Mouse (Mus musculus) limb, embryonic 13.5 days (tissue): ENCODE measurements around the gene Kifc1. TPM values are rescaled to one million over a fixed set of nuclear protein-coding genes. Genes with fewer than 3 reads are reported as not detected.

Source experiments
- ATAC-seq: fragments of 200-750 bp; cut with Nextera tagmentation; 2 replicates; pipeline ENCODE4 v1.8.0; 2017; ENCODE audit warnings: low read depth, moderate number of reproducible peaks, moderate TSS enrichment; ENCODE audit not compliant: low FRiP score
- H3K27ac ChIP-seq: fragments of 300-500 bp; sonication (generic); 2 replicates; pipeline ENCODE4 v1.5.1; 2015; ENCODE audit warnings: inconsistent platforms, mild to moderate bottlenecking, moderate library complexity
- H3K27me3 ChIP-seq: fragments of 300-500 bp; sonication (generic); 2 replicates; pipeline ENCODE4 v1.6.1; 2015; ENCODE audit warnings: mild to moderate bottlenecking, inconsistent platforms
- H3K36me3 ChIP-seq: fragments of 300-500 bp; sonication (generic); 2 replicates; pipeline ENCODE4 v1.6.1; 2015; ENCODE audit warnings: inconsistent platforms, mild to moderate bottlenecking, moderate library complexity
- H3K4me1 ChIP-seq: fragments of 300-500 bp; sonication (generic); 2 replicates; pipeline ENCODE4 v1.6.1; 2015; ENCODE audit warnings: inconsistent platforms
- H3K4me2 ChIP-seq: fragments of 300-500 bp; sonication (generic); replicated peaks from 2 replicates; pipeline ENCODE4 v1.6.1; 2015; ENCODE audit warnings: inconsistent platforms, mild to moderate bottlenecking, moderate library complexity
- H3K4me3 ChIP-seq: fragments of 300-500 bp; sonication (generic); 2 replicates; pipeline ENCODE4 v1.5.1; 2015; ENCODE audit warnings: moderate library complexity, mild to moderate bottlenecking, inconsistent platforms
- H3K9ac ChIP-seq: fragments of 300-500 bp; sonication (generic); 2 replicates; pipeline ENCODE4 v1.6.1; 2015; ENCODE audit warnings: mild to moderate bottlenecking, inconsistent platforms
- H3K9me3 ChIP-seq: fragments of 300-500 bp; sonication (generic); 2 replicates; pipeline ENCODE4 v1.6.1; 2016; ENCODE audit warnings: inconsistent platforms
- WGBS: fragments of 180-500 bp; shearing (Covaris S2); methylation state at CpG from one replicate; pipeline ENCODE4 v1.1.7; 2015; 5-methylcytosine and 5-hydroxymethylcytosine counted together
- polyA plus RNA-seq: library from polyadenylated mRNA; unstranded; fragments of >200 nt; fragmentation: Nextera tagmentation; extraction: Ambion mirVana; gene quantifications from 2 replicates; pipeline ENCODE4 v1.2.1, GENCODE M21; 2015

The Kifc1 gene
- polyA plus RNA-seq, 1 experiment from 2014 or later, result 8.1 TPM

DNA sequence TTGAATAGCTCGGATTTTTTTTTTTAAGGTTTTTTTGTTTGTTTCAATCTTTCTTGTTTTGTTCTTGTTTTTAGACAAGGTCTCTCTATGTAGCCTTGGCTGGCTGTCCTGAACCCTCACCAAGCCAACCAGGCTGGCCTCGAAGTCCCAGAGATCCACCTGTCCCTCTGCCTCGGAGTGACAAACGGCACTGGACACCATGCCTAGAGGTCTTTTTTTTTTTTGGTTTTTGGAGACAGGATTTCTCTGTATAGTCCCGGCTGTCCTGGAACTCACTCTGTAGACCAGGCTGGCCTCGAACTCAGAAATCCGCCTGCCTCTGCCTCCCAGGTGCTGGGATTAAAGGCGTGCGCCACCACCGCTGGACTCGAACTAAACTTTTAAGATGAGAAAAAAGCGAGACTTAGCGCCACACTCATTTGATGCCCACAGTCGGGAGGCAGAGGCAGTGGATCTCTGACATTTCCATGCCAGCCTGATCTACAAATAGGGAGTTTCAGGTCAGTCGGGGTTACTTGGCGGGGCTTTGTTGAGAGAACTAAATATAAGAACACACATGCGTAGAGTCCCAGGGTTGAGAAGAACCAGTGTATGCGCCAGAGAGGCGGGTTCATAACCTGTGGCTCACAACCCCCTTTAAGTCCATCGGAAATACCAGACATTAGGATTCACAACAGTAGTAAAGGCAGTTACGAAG lies 37.9 kb upstream of the Kifc1 start:
- no peak for ATAC-seq
- Histone ChIP-seq H3K9ac (peak overlapping the region; percentile 89), H3K36me3 (peaks cover 37% of the 10 kb centered on the region), H3K27me3 (no peaks in the 10 kb centered on the region), H3K27ac (no peak overlapping the region), H3K4me2 (peak overlapping the region; percentile 98), H3K4me1 (peaks cover 24% of the 10 kb centered on the region), H3K4me3 (peak overlapping the region; percentile 87), H3K9me3 (no peaks in the 10 kb centered on the region)
- 63% methylated on average over 21 of the region's 21 CpGs for WGBS

DNA sequence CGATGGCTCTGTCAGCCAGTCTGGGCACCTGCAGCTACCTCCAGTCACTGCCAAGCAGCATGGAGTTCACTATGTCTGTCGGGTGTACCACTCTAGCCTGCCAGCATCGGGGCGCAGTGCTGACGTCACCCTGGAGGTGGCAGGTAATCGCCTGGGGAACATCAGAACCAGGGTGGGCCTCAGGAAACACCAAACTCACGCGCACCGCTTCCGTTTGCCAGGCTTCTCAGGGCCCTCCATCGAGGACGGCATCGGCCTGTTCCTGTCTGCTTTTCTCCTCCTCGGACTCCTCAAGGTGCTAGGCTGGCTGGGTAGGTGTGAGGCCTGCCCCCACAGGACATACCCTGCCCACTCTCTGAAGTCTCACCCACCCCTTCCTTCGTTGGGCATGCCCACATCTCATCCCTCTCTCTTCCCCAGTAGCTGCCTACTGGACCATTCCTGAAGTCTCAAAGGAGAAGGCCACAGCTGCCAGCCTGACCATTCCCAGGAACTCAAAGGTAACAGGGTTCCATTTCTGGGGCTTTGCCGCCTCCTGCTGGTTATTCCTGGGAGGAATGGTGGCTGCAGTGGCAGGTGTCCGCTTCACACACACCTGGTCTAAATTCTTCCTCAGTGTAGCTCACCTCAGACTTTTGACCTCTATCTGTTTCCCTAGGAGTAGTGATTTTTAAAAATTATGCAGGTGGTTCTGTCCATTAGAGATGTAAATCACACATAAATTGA lies 35.9 kb upstream of the Kifc1 start:
- no peak for ATAC-seq
- H3K4me2 ChIP-seq, result no peak overlapping the region
- no peak overlapping the region for H3K4me3 ChIP-seq
- no peak overlapping the region for H3K27ac ChIP-seq
- WGBS, result 75% methylated on average over 17 of the region's 17 CpGs
- H3K9me3 ChIP-seq, result no peaks in the 10 kb centered on the region
- H3K4me1 ChIP-seq, result peaks cover 21% of the 10 kb centered on the region
- H3K9ac ChIP-seq, result no peak overlapping the region
- no peaks in the 10 kb centered on the region for H3K27me3 ChIP-seq
- peaks cover 22% of the 10 kb centered on the region; the same call in 1 of the 2 replicates for H3K36me3 ChIP-seq

DNA sequence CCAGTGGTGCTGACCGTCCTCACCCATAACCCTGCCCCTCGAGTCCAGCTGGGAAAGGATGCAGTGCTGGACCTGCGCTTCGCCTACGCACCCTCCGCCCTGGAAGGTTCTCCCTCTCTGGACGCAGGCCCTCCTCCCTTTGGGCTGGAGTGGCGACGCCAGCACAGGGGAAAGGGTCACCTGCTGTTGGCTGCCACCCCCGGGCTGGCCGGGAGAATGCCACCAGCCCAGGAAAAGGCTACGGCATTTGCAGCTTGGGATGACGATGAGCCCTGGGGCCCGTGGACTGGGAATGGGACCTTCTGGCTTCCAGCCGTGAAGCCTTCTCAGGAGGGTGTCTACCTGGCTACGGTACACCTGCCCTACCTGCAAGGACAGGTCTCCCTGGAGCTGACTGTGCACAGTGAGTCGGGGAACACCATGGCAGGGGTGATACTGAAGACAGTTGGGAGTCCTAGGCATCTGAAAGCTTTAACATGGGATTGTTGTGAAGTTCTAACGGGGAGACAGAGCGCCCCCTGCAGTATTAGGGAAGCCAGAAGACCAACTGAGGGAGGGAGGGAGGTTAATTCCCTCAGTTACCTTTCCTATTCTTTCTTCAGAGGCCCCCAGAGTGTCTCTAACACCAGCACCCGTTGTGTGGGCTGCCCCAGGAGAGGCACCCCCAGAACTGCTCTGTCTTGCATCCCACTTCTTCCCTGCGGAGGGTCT lies 35.1 kb upstream of the Kifc1 start:
- WGBS, result 84% methylated on average over 21 of the region's 21 CpGs
- Histone ChIP-seq H3K9me3 (no peaks in the 10 kb centered on the region), H3K4me3 (no peak overlapping the region), H3K4me2 (no peak overlapping the region), H3K27me3 (no peaks in the 10 kb centered on the region), H3K27ac (no peak overlapping the region), H3K36me3 (peaks cover 22% of the 10 kb centered on the region; the same call in 1 of the 2 replicates), H3K9ac (no peak overlapping the region), H3K4me1 (peaks cover 14% of the 10 kb centered on the region)
- no peak for ATAC-seq

DNA sequence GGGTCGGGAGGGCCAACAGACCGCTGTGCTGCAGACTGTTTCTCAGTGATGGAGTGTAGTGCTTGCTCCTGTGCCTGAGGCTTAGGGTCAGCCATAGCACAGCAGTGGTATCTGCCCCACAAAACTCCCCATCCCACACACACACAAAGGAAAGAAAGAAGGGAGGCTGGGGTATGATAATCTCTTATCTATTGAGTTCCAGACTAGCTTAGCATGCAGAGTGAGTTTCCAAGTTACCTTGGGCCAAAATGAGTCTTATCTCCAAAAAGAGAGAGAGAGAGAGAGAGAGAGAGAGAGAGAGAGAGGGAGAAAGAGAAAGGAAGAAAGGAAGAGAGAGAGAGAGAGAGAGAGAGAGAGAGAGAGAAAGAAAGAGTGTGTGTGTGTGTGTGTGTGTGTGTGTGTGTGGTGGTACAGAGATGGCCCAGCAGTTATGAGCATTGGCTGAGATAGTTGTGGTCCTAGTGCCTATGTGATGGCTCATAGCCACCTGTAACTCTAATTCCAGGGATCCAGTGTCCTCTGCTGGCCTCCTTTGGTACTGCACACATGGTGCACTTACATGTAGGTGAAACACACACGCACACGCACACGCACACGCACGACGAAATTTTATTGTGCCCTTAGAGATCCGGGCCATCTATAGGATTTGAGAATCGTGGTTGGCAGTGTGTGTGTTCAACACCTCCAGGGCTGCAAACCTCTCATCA lies 34.3 kb upstream of the Kifc1 start:
- H3K4me1 ChIP-seq, result peaks cover 18% of the 10 kb centered on the region
- no peaks in the 10 kb centered on the region for H3K27me3 ChIP-seq
- no peak for ATAC-seq
- 85% methylated on average over 10 of the region's 10 CpGs for WGBS
- no peak overlapping the region for H3K4me3 ChIP-seq
- H3K4me2 ChIP-seq, result no peak overlapping the region
- no peaks in the 10 kb centered on the region for H3K9me3 ChIP-seq
- no peak overlapping the region for H3K9ac ChIP-seq
- H3K27ac ChIP-seq, result no peak overlapping the region
- H3K36me3 ChIP-seq, result peaks cover 22% of the 10 kb centered on the region; the same call in 1 of the 2 replicates

DNA sequence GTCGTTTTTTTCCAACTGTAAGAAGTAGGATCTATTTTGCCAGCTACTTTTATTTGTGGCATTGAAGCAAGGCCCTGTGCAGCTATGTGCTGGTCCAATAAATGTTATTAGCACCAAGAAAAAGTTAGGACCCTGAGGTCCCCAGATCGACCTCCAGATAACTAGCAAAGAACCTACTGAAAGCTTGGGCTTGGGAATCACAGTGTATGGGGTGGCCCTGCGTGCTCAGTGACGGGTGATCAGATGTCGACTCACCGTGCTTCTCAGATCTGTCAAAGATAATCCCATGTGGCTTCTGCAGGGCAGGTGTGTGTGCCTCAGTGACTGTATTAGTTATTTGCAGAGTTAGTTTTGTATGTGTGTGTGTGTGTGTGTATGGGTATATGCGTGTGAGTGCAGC lies 30.9 kb upstream of the Kifc1 start:
- no peak overlapping the region for H3K27ac ChIP-seq
- peaks cover 21% of the 10 kb centered on the region; the same call in 1 of the 2 replicates for H3K36me3 ChIP-seq
- 85% methylated on average over 7 of the region's 7 CpGs for WGBS
- no peak overlapping the region for H3K4me2 ChIP-seq
- H3K4me3 ChIP-seq, result no peak overlapping the region
- peaks cover 29% of the 10 kb centered on the region for H3K4me1 ChIP-seq
- ATAC-seq, result no peak
- H3K27me3 ChIP-seq, result no peaks in the 10 kb centered on the region
- no peak overlapping the region for H3K9ac ChIP-seq
- no peaks in the 10 kb centered on the region for H3K9me3 ChIP-seq

DNA sequence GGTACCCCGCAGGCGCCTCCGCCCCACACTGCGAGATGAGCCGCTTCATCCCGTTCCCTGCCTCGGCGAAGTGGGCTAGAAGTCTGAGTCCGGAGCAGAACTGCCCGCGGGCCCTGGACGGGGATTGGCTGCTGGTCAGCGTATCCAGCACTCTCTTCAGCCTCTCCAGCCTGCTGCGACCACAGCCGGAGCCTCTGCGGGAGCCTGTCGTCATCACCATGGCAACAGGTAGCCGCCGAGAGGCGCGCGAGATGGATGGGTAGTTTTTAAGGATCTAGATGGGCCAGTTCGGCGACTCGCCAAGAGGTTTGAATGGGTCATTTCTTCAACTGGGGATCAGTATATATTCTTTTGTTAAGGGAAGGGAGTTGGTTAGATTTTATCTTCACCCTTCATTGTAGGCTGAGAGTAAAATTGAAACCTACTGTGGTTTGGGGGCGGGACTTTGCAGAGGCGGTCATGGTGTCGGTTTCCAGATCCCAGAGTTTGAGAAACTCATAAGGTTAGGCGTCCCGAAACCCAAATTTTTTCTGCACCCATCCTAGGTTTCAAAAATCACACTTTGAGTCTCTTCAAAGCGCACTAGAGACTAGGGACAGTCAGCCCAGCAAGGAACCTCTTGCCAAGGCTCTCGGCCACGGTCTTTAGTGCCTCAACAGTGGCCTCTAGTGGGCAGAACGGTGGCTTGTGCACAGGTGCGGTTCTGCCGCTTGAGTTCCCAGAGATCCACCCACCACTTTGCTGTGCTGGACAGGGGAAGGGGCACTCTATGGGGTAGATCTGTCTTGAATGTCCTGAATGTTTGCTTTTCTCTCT lies 30.0 kb upstream of the Kifc1 start:
- H3K9ac ChIP-seq, result peak overlapping the region; percentile 82

DNA sequence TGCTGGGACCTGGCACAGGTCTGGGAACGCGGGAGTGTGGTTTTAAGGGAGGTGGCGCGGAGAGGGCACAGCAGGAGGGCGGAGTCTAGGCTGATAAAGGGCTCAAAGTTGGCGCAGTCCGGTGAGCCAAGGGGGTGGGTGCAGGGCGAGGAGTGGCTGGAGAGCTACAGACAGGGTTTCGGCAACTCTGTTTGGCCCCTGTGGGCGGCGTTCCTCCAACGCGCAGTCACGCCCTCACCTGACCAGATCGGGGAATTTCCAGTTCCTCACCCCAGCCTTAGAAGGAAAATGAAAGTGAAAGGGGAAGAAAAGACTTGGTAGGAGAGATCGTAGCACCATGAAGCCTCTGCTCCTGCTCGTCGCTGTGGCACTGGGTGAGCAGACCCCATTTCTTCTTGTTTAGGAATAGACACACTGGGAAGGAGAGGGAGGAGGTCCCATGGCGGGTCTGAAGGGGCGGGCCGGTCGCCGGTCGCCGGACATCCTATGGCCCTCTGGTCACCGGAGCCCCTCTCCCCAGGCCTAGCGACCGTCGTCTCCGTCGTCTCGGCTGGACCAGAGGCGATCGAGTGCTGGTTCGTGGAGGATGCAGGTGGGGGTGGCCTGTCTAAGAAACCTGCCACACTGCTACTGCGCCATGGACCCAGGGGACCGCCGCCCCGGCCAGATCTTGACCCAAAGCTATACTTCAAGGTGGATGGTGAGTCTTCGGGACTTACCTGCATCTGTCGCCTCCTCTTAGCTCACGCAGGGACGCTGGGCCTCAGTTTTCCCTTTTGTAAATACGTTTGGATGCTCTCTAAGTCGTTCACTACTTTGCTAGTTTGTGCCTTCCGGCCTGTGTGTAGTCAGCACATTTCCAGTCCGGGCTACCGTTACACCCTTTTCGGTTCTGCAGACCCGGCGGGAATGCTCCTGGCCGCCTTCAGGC lies 29.2 kb upstream of the Kifc1 start:
- Histone ChIP-seq H3K27ac (peak overlapping the region; percentile 77), H3K4me3 (peak overlapping the region; percentile 65), H3K4me1 (peaks cover 38% of the 10 kb centered on the region), H3K36me3 (peaks cover 12% of the 10 kb centered on the region), H3K9me3 (no peaks in the 10 kb centered on the region), H3K27me3 (no peaks in the 10 kb centered on the region), H3K4me2 (peak overlapping the region; percentile 99), H3K9ac (peak overlapping the region; percentile 82)
- WGBS, result under 1% methylated on average over 52 of the region's 52 CpGs
- no peak for ATAC-seq

More for the DNA sequence above, 30.0 kb upstream of the Kifc1 start:
- no peaks in the 10 kb centered on the region for H3K27me3 ChIP-seq
- H3K4me1 ChIP-seq, result peaks cover 29% of the 10 kb centered on the region
- 1% methylated on average over 36 of the region's 36 CpGs for WGBS
- peak overlapping the region; percentile 99 for H3K4me2 ChIP-seq
- H3K36me3 ChIP-seq, result peaks cover 12% of the 10 kb centered on the region; the same call in 1 of the 2 replicates
- H3K27ac ChIP-seq, result peak overlapping the region; percentile 77; the same call in 1 of the 2 replicates
- no peaks in the 10 kb centered on the region for H3K9me3 ChIP-seq
- ATAC-seq, result peak; percentile 25
- H3K4me3 ChIP-seq, result peak overlapping the region; percentile 65

DNA sequence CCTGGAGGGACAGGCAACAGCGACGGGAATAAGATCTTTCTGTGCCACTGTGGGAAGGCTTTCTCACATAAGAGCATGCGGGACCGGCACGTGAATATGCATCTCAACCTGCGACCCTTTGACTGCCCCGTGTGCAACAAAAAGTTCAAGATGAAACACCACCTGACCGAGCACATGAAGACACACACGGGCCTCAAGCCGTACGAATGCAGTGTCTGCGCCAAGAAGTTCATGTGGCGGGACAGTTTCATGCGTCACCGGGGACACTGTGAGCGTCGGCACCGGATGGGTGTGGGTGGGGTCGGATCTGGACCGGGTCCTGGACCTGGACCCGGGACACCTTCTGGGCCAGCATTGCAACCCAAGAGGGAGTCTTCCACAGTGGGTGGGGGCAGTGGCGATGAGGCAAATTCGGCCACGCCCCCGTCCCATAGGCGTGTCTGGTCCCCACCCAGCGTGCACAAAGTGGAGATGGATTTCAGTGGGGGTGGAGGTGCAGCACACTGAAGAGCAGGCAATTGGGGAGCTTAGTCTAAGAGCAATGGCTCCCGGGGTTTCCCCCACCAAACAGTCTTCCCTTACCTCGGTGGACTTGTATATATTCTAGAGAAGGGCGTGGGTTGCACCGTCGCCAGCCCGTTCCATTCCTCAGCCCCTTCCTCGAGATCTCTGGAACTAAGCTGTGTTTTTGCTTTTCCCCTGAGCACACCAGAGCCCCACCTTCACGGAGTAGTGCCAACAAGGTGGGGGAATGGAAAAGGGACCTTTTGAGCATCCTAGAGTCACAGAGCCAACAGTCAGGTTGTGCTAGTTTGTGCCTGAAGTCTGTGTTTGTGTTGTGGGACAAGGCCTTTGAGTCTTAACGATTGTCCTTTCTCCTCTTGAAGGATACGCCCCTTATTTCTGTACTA lies 28.1 kb upstream of the Kifc1 start:
- WGBS, result 64% methylated on average over 37 of the region's 37 CpGs
- peak overlapping the region; percentile 99 for H3K4me2 ChIP-seq
- no peaks in the 10 kb centered on the region for H3K9me3 ChIP-seq
- peaks cover 44% of the 10 kb centered on the region for H3K4me1 ChIP-seq
- H3K27ac ChIP-seq, result no peak overlapping the region
- H3K27me3 ChIP-seq, result no peaks in the 10 kb centered on the region
- H3K4me3 ChIP-seq, result peak overlapping the region; percentile 65
- ATAC-seq, result no peak
- H3K36me3 ChIP-seq, result peaks cover 23% of the 10 kb centered on the region
- no peak overlapping the region for H3K9ac ChIP-seq

DNA sequence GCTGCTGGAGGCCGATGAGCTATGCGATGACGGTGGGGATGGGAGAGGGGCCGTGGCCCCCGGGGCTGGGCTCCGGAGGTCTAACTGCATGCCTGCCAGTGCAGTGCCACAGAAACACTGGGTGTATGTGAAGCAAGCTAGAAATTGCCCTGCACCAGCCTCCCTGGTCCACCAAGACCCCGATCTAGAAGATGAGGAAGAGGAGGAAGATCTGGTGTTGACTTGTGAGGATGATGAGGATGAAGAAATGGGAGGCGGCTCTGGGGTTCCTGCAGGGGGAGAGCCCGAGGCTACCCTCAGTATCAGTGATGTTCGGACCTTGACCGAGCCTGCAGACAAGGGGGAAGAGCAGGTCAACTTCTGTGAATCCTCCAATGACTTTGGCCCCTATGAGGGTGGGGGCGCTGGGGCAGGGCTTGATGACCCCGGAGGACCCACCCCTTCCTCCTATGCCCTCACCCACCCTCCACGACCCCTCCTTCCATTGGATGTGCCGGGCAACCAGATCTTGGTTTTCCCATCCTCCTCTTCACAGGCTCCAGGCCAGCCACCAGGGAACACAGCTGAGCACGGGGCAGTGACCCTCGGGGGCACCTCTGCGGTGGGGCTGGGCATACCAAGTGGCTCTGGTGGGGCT lies 27.3 kb upstream of the Kifc1 start:
- Histone ChIP-seq H3K9me3 (no peaks in the 10 kb centered on the region), H3K4me1 (peaks cover 44% of the 10 kb centered on the region), H3K27ac (no peak overlapping the region), H3K4me3 (peak overlapping the region; percentile 65), H3K36me3 (peaks cover 29% of the 10 kb centered on the region), H3K9ac (no peak overlapping the region), H3K27me3 (no peaks in the 10 kb centered on the region), H3K4me2 (peak overlapping the region; percentile 68; the same call in 1 of the 2 replicates)
- 83% methylated on average over 18 of the region's 18 CpGs for WGBS
- ATAC-seq, result no peak
